Mouse (Mus musculus): ENCODE measurements around the gene Stt3b. TPM values are rescaled to one million over a fixed set of nuclear protein-coding genes. Genes with fewer than 3 reads are reported as not detected.

The Stt3b gene
- polyA plus RNA-seq, 2 experiments: 67.2 to 117 TPM

DNA sequence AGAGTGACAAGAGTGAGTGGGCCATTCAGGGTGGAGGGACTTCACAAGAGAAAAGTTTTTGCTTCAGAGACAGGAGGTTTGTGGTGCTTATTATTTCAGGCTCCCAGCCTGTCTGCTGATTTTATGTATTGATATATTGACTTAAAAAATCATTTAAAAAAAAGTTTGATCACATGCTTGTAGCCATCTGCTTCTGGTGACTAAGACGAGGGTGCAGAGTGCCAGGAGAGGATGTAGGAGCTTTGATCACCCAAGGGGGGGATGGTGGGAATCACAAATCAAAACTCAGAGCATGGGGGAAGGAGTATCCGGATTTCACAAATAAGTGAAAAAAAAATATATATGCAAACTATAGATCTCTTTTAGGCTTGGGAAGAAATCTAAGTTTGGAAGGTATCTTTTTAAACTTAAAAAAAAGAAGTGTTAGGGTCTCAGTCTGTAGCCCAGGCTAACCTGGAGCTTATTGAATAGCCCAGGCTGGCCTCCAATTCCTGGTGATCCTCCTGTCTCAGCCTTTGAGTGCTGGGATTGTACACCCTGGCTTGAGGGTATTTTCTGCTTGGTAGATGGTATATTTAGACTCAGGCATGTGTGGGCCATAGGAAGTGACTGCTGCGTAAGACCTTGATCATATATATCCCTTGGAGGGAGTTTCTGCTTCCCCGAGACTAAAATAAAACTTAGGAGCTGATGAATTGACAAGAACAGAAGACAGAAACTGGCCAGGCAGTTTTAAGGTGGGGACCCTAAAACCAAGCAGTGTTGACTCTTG lies 39.7 kb upstream of the Stt3b start:
- ATAC-seq (ENCODE audit: low FRiP score, low read depth) (no peak), DNase-seq (ENCODE audit: low spot score) (no peak)
- Histone ChIP-seq H3K9ac (ENCODE audit: low read depth, low read length, severe bottlenecking) (no peak overlapping the region), H3K9me3 (ENCODE audit: control insufficient read depth, low read length) (no peaks in the 10 kb centered on the region), H3K4me3 (replicated peaks; ENCODE audit: low read length) (no peak overlapping the region), H3K36me3 (ENCODE audit: control insufficient read depth, insufficient read depth, low read length) (no peaks in the 10 kb centered on the region), H3K27ac (replicated peaks; ENCODE audit: low read depth, low read length) (no peak overlapping the region), H3K4me1 (ENCODE audit: control insufficient read depth, insufficient read depth, low read length) (no peaks in the 10 kb centered on the region), H3K27me3 (ENCODE audit: control insufficient read depth, insufficient read depth, low read length) (no peaks in the 10 kb centered on the region), H3K4me2 (replicated peaks; ENCODE audit: low read depth, low read length, severe bottlenecking) (no peak overlapping the region)
- 71% methylated on average over 4 of the region's 4 CpGs for WGBS
- no peak for TF ChIP-seq POLR2A (IDR thresholded peaks at IDR 0.05; ENCODE audit: borderline replicate concordance, extremely low read depth, insufficient read depth, insufficient read length)

- no peaks in the 10 kb centered on the region for H3K4me1 ChIP-seq (ENCODE audit: control insufficient read depth, insufficient read depth, low read length)
- no peaks in the 10 kb centered on the region for H3K36me3 ChIP-seq (ENCODE audit: control insufficient read depth, insufficient read depth, low read length)
- no peak for DNase-seq (ENCODE audit: low spot score)
- WGBS: 9% methylated on average over 1 of the region's 1 CpGs
- no peak overlapping the region for H3K9ac ChIP-seq (ENCODE audit: low read depth, low read length, severe bottlenecking)
- no peak for ATAC-seq (ENCODE audit: low FRiP score, low read depth)
- H3K27me3 ChIP-seq (ENCODE audit: control insufficient read depth, insufficient read depth, low read length): no peaks in the 10 kb centered on the region
- no peak overlapping the region for H3K4me2 ChIP-seq (replicated peaks; ENCODE audit: low read depth, low read length, severe bottlenecking)
- H3K9me3 ChIP-seq (ENCODE audit: control insufficient read depth, low read length): no peaks in the 10 kb centered on the region
- TF ChIP-seq POLR2A (IDR thresholded peaks at IDR 0.05; ENCODE audit: borderline replicate concordance, extremely low read depth, insufficient read depth, insufficient read length): no peak
- H3K27ac ChIP-seq (replicated peaks; ENCODE audit: low read depth, low read length): no peak overlapping the region
- no peak overlapping the region for H3K4me3 ChIP-seq (replicated peaks; ENCODE audit: low read length)
Measured at GRCm38 (mm10) chr9:115349106-115349505, 38.9 kb upstream of the Stt3b start.

DNA sequence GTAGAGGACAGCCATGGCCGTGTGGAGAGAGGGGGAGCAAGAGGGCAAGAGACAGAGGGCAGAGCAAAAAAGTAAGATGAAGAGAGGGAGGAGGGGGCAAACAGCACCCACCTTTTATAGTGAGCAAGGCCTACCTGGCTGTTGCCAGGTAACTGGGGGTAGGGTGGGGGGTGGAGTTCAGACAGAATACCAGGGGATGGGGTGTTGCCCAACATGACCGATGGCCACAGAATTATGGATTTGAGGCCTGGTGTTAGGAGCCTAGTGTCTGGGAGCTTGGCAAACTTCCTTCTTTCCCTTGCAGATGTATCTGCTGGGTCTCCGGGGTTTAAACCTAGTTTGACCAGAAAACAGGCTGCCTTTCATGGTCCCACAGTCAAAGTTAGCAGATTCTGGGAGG lies 34.7 kb upstream of the Stt3b start:
- H3K4me3 ChIP-seq (replicated peaks; ENCODE audit: low read length): no peak overlapping the region
- no peak for DNase-seq (ENCODE audit: low spot score)
- ATAC-seq (ENCODE audit: low FRiP score, low read depth): no peak
- no peak overlapping the region for H3K9ac ChIP-seq (ENCODE audit: low read depth, low read length, severe bottlenecking)
- TF ChIP-seq POLR2A (IDR thresholded peaks at IDR 0.05; ENCODE audit: borderline replicate concordance, extremely low read depth, insufficient read depth, insufficient read length): no peak
- no peak overlapping the region for H3K27ac ChIP-seq (replicated peaks; ENCODE audit: low read depth, low read length)
- 80% methylated on average over 3 of the region's 3 CpGs for WGBS
- no peaks in the 10 kb centered on the region for H3K27me3 ChIP-seq (ENCODE audit: control insufficient read depth, insufficient read depth, low read length)
- H3K9me3 ChIP-seq (ENCODE audit: control insufficient read depth, low read length): no peaks in the 10 kb centered on the region
- H3K36me3 ChIP-seq (ENCODE audit: control insufficient read depth, insufficient read depth, low read length): no peaks in the 10 kb centered on the region
- H3K4me2 ChIP-seq (replicated peaks; ENCODE audit: low read depth, low read length, severe bottlenecking): no peak overlapping the region
- peaks cover 5% of the 10 kb centered on the region; the same call in 1 of the 2 replicates for H3K4me1 ChIP-seq (ENCODE audit: control insufficient read depth, insufficient read depth, low read length)

- Histone ChIP-seq H3K4me3 (replicated peaks; ENCODE audit: low read length) (no peak overlapping the region), H3K27me3 (ENCODE audit: control insufficient read depth, insufficient read depth, low read length) (no peaks in the 10 kb centered on the region), H3K27ac (replicated peaks; ENCODE audit: low read depth, low read length) (no peak overlapping the region), H3K9me3 (ENCODE audit: control insufficient read depth, low read length) (no peaks in the 10 kb centered on the region), H3K4me1 (ENCODE audit: control insufficient read depth, insufficient read depth, low read length) (peaks cover 8% of the 10 kb centered on the region; the same call in 1 of the 2 replicates), H3K4me2 (replicated peaks; ENCODE audit: low read depth, low read length, severe bottlenecking) (no peak overlapping the region), H3K36me3 (ENCODE audit: control insufficient read depth, insufficient read depth, low read length) (no peaks in the 10 kb centered on the region), H3K9ac (ENCODE audit: low read depth, low read length, severe bottlenecking) (no peak overlapping the region)
- DNase-seq (ENCODE audit: low spot score) (no peak), ATAC-seq (ENCODE audit: low FRiP score, low read depth) (0 out of 2 replicates have a peak, but pooled peaks have one; percentile 26)
- WGBS: 35% methylated on average over 9 of the region's 9 CpGs
- TF ChIP-seq POLR2A (IDR thresholded peaks at IDR 0.05; ENCODE audit: borderline replicate concordance, extremely low read depth, insufficient read depth, insufficient read length): no peak
Measured at GRCm38 (mm10) chr9:115341576-115341975, 31.4 kb upstream of the Stt3b start.

- no peak for TF ChIP-seq POLR2A (IDR thresholded peaks at IDR 0.05; ENCODE audit: borderline replicate concordance, extremely low read depth, insufficient read depth, insufficient read length)
- H3K9ac ChIP-seq (ENCODE audit: low read depth, low read length, severe bottlenecking): no peak overlapping the region
- H3K27me3 ChIP-seq (ENCODE audit: control insufficient read depth, insufficient read depth, low read length): no peaks in the 10 kb centered on the region
- H3K4me2 ChIP-seq (replicated peaks; ENCODE audit: low read depth, low read length, severe bottlenecking): no peak overlapping the region
- H3K9me3 ChIP-seq (ENCODE audit: control insufficient read depth, low read length): no peaks in the 10 kb centered on the region
- 60% methylated on average over 12 of the region's 12 CpGs for WGBS
- peak; percentile 44 for DNase-seq (ENCODE audit: low spot score)
- no peak overlapping the region for H3K4me3 ChIP-seq (replicated peaks; ENCODE audit: low read length)
- no peak for ATAC-seq (ENCODE audit: low FRiP score, low read depth)
- H3K4me1 ChIP-seq (ENCODE audit: control insufficient read depth, insufficient read depth, low read length): peaks cover 8% of the 10 kb centered on the region; the same call in 1 of the 2 replicates
- no peaks in the 10 kb centered on the region for H3K36me3 ChIP-seq (ENCODE audit: control insufficient read depth, insufficient read depth, low read length)
- no peak overlapping the region for H3K27ac ChIP-seq (replicated peaks; ENCODE audit: low read depth, low read length)
Measured at GRCm38 (mm10) chr9:115340212-115340815, 30.1 kb upstream of the Stt3b start.

All from limb, embryonic 14.5 days (tissue).